Mouse (Mus musculus): ENCODE measurements at regions not wholly inside any gene's neighbourhood (a gene's known extent, or its start where the extent isn't known, plus 50 kb on each side); places are given as distances from the start of the nearest gene placed in this dataset.

- in situ Hi-C loops (cut with MboI, MseI), result no loop called here
Measured at GRCm38 (mm10) chr13:84565644-84566532, 343.8 kb downstream of the Tmem161b start.

GRCm38 (mm10) chr13:84566533-84566832 is 344.4 kb downstream of the Tmem161b start:
- in situ Hi-C loops (cut with MboI, MseI), result no loop called here

- in situ Hi-C loops (cut with MboI, MseI), result no loop called here
Measured at GRCm38 (mm10) chr13:84569371-84569770, 347.3 kb downstream of the Tmem161b start.

- in situ Hi-C loops (cut with MboI, MseI), result no loop called here
Measured at GRCm38 (mm10) chr13:84570206-84570605, 348.1 kb downstream of the Tmem161b start.

GRCm38 (mm10) chr13:84570984-84571844 is 349.1 kb downstream of the Tmem161b start:
- in situ Hi-C loops (cut with MboI, MseI), result no loop called here

GRCm38 (mm10) chr13:84571845-84572193 is 349.7 kb downstream of the Tmem161b start:
- in situ Hi-C loops (cut with MboI, MseI), result no loop called here

- in situ Hi-C loops (cut with MboI, MseI), result no loop called here
Measured at GRCm38 (mm10) chr13:84572231-84572630, 350.1 kb downstream of the Tmem161b start.

GRCm38 (mm10) chr13:84596585-84597142 is 374.6 kb downstream of the Tmem161b start:
- in situ Hi-C loops (cut with MboI, MseI), result no loop called here

GRCm38 (mm10) chr13:84602612-84603011 is 380.5 kb downstream of the Tmem161b start:
- in situ Hi-C loops (cut with MboI, MseI), result no loop called here

GRCm38 (mm10) chr13:84612497-84612896 is 390.4 kb downstream of the Tmem161b start:
- in situ Hi-C loops (cut with MboI, MseI), result no loop called here

GRCm38 (mm10) chr13:84613004-84613403 is 390.9 kb downstream of the Tmem161b start:
- in situ Hi-C loops (cut with MboI, MseI), result no loop called here

- in situ Hi-C loops (cut with MboI, MseI), result no loop called here
Measured at GRCm38 (mm10) chr13:84624691-84625090, 402.6 kb downstream of the Tmem161b start.

GRCm38 (mm10) chr13:84625527-84625926 is 403.4 kb downstream of the Tmem161b start:
- in situ Hi-C loops (cut with MboI, MseI), result no loop called here

GRCm38 (mm10) chr13:84625927-84626326 is 403.8 kb downstream of the Tmem161b start:
- in situ Hi-C loops (cut with MboI, MseI), result no loop called here

- in situ Hi-C loops (cut with MboI, MseI), result no loop called here
Measured at GRCm38 (mm10) chr13:84626397-84626796, 404.3 kb downstream of the Tmem161b start.

GRCm38 (mm10) chr13:84630686-84631085 is 408.6 kb downstream of the Tmem161b start:
- in situ Hi-C loops (cut with MboI, MseI), result no loop called here

- in situ Hi-C loops (cut with MboI, MseI), result no loop called here
Measured at GRCm38 (mm10) chr13:84632493-84632892, 410.4 kb downstream of the Tmem161b start.

GRCm38 (mm10) chr13:84636831-84637230 is 414.7 kb downstream of the Tmem161b start:
- in situ Hi-C loops (cut with MboI, MseI), result no loop called here

GRCm38 (mm10) chr13:84637606-84638005 is 415.5 kb downstream of the Tmem161b start:
- in situ Hi-C loops (cut with MboI, MseI), result no loop called here

- in situ Hi-C loops (cut with MboI, MseI), result no loop called here
Measured at GRCm38 (mm10) chr13:84638401-84638934, 416.4 kb downstream of the Tmem161b start.

GRCm38 (mm10) chr13:84639087-84640022 is 417.3 kb downstream of the Tmem161b start:
- in situ Hi-C loops (cut with MboI, MseI), result no loop called here

All from T-helper 1 cell (primary cell).